Mouse (Mus musculus): Measurements from ENCODE around the gene Ccdc153.

DNA sequence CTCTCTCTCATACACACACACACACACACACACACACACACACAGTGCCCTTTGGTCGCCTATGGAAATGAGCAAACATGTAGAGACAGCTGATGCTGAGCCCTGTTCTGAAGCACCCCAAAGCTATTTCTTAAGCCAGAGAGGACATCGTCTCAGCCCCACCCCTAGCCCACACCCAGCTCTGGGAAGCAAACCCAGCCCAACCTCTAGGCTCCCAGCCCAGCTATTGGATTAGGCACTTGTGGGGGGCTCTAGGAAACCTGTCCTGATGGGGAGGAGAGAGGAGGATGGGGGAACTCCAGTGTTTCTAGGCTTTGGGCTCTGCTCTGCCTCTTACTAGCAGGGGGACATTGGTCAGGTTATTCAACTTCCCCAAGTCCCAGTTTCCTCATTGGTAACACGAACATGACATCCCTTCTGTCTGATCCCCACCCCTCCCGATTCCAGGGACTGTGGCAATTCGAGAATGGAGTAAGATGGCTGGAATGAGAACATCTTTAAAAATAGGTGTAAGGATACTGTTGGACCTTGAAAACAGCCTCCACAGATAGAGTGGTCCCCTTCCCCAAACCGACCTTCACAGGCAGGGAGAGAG, 45.9 kb downstream of the Ccdc153 start:
- no peak for TF ChIP-seq CTCF (IDR thresholded peaks at IDR 0.05; ENCODE audit: low read depth)
- TF ChIP-seq EP300 (IDR thresholded peaks at IDR 0.05; ENCODE audit: low read depth), result no peak

Data from liver, embryonic 14.5 days (tissue).